Mouse (Mus musculus) G1E-ER4 (cell line): ENCODE data around the gene Kctd7. TPM values are rescaled to one million over a fixed set of nuclear protein-coding genes. Genes with fewer than 3 reads are reported as not detected.

Source experiments
- GATA1 ChIP-seq: IDR thresholded peaks from one replicate; pipeline ENCODE4 v1.8.0; 2012; ENCODE audit warnings: low read length, inconsistent platforms
- polyA plus RNA-seq: library from polyadenylated mRNA; stranded (reverse); fragments of >175 nt; gene quantifications from 2 replicates; pipeline ENCODE4 v1.2.3, GENCODE M21; 2012

Kctd7 gene
- 11.5 and 11.9 TPM in 2 replicates for polyA plus RNA-seq

- no peak for TF ChIP-seq GATA1
Measured at GRCm38 (mm10) chr5:130144334-130145312, at the start of gene Kctd7. Kctd7 (plus strand) TSS chr5:130144861.

GRCm38 (mm10) chr5:130096754-130097153 is 47.9 kb upstream of the Kctd7 start:
- no peak for TF ChIP-seq GATA1

DNA sequence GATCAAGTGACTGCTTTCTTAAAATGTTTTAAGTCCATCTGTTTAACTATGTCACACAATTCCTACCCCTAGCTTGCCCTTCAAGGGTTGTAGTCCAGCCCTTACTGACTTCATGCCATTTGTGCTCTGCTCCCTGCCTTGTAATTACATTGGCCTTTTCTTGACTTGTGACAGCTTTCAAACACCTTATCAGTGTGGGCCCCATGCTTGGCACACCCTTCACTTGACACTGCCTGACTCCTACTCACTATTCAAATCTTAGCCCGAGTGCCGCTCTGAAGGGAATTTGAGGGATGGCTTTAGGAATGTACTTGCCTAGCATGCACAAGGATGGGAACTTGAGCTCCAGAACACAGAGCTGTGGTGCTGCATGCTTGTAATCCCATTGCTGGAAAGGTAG is 46.8 kb upstream of the Kctd7 start:
- no peak for TF ChIP-seq GATA1

DNA sequence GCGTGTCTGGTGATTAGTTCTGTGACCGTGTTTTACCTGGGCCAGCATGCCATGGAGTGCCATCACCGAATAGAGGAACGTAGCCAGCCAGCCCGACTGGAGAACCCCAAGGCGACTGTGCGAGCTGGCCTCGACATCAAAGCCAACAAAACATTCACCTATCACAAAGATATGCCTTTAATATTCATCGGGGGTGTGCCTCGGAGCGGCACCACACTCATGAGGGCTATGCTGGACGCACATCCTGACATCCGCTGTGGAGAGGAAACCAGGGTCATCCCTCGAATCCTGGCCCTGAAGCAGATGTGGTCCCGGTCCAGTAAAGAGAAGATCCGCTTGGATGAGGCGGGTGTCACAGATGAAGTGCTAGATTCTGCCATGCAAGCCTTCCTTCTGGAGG is 42.9 kb upstream of the Kctd7 start:
- TF ChIP-seq GATA1, result no peak

GRCm38 (mm10) chr5:130109348-130109747 is 35.3 kb upstream of the Kctd7 start:
- no peak for TF ChIP-seq GATA1

DNA sequence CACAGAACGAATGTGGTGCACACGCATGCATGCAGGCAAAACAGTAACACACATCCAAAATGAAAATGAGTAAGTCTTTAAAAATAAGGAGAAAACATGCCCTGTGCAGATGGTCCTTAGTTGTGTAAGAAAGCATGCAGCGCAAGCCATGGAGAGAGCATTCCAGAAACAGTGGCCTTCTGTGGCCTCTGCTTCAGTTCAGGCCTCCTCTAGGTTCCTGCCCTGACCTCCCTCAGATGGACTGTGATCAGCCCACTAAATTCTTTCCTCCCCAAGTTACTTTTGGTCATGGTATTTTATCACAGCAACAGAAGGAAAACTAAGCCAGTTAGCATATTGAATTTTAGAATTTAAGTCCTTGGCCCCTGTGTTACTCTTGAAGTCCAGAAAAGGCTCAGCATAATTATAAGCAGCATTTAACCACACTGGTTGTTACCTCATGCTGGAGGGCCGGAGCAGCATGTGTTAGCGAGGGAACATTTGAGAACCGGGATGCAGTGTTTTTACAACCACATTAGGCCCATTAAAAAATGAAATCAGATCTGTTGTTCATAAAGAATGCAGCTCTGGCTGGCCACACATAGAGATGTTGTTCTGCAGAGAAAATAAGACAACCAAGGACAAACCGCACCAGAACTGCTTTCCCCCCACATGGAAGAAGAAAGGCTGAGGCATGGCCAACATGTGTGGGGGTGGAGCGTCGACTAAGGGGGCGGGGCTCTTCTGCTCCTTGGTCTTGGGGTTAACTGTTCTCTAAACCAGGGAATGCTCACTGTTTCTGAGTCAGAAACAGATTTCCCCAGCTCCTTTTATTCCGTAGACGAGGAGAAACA is 33.8 kb upstream of the Kctd7 start:
- TF ChIP-seq GATA1, result no peak

GRCm38 (mm10) chr5:130112653-130113052 is 32.0 kb upstream of the Kctd7 start:
- TF ChIP-seq GATA1, result no peak

GRCm38 (mm10) chr5:130116116-130116515 is 28.5 kb upstream of the Kctd7 start:
- no peak for TF ChIP-seq GATA1

DNA sequence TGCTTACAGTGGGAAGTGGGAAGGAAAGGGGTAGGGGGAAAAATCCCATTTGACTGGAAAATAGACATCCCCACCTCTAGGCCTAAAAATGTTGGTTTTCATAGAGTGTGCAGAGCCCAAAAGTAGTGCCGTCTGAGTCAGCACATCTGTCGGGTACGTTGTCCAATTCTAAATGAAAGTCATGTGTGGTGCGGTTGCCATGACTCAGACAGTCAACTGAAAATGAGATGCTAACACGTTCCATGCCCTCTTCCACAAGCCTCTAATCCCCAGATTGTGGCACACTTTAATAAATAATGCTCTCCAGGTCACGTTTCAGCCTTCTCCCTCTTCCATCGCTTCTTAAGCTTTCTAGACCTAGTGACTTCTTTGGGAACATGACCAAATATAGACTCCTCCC is 27.8 kb upstream of the Kctd7 start:
- TF ChIP-seq GATA1, result no peak

DNA sequence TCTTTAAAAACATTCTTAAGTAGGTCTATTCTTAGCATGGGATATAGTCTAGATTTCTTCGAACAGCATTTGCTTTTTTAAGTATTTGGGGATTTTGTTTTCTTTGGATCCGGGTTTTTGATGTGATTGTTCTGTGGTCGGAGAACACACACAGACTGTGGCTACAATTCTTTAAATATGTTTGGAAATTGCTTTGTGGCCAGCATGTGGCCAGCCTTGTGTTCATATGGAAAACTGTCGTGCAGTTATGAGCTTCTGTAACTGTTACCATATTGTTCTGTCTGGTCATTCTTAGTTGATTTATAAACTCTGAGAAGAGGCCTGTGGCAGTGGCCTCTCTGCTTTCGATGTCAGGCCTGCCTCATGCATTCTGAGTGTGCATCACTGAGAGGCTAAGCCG is 26.7 kb upstream of the Kctd7 start:
- no peak for TF ChIP-seq GATA1

GRCm38 (mm10) chr5:130119236-130119635 is 25.4 kb upstream of the Kctd7 start:
- TF ChIP-seq GATA1, result no peak

DNA sequence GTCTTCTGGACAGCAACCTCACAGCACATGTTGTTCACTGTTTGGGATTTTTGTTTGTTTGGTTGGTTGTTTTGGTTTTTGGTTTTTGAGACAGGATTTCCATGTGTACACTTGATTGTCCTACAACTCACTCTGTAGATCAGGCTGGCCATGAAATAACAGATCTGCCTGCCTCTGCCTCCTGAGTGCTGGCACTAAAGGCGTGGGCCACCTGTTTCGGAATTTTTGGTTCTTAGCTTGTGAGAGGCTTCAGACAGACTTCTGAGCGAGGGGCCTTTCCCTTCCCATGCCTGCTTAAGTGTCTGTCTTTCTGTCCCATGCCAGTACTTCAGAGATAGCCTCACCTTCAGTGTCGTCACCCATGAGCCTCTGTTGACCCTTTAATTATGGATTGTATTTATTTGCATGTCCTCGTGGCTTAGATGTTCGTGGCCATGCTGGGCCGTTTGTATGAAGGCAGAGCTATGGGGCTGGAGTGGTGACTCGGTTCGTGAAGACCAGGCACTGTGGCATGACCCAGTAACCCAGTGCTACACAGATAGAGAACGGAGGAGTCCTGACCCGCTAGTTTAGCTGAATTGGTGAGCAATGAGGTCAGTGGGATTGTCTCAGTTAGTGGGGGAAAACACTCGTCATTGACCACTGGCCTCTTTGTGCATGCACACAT is 24.5 kb upstream of the Kctd7 start:
- no peak for TF ChIP-seq GATA1

GRCm38 (mm10) chr5:130120904-130121303 is 23.8 kb upstream of the Kctd7 start:
- TF ChIP-seq GATA1, result no peak

- no peak for TF ChIP-seq GATA1
Measured at GRCm38 (mm10) chr5:130122355-130122754, 22.3 kb upstream of the Kctd7 start.

DNA sequence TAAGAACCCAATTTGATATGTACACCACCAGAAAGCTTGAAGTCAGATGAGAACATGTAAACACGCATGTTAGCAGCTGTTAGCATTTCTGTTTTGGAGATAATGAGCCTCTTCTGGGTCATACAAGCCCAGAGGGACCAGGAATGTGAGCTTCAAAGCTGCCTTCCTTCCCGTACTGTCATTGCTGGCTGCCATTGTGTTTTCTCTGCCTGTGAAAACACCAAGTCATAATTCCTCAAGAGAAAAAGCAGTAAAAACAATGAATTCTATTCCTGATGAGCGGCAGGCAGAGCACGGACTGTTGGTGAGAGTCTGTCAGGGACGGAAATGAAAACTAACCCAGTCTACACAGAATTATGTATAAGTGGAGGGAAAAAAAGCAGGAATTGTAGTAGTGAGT is 20.4 kb upstream of the Kctd7 start:
- no peak for TF ChIP-seq GATA1

- TF ChIP-seq GATA1, result no peak
Measured at GRCm38 (mm10) chr5:130128686-130129523, 15.8 kb upstream of the Kctd7 start.
